Mouse (Mus musculus) leukemia stem cell, adult 10-12 weeks (primary cell): Measurements from ENCODE around the gene Gm13124. TPM values are rescaled to one million over a fixed set of nuclear protein-coding genes. Genes with fewer than 3 reads are reported as not detected.

Source experiments
- polyA plus RNA-seq: library from polyadenylated mRNA; stranded (reverse); fragments of >175 nt; gene quantifications from 2 replicates; pipeline ENCODE4 v1.2.3, GENCODE M21; 2012; ENCODE audit warnings: low replicate concordance

Gm13124 gene
- polyA plus RNA-seq = not detected in 2 replicates

GRCm38 (mm10) chr4:144565034-144565433, at the start of gene Gm13124:
Gene Gm13124 (minus strand): TSS chr4:144565134.

GRCm38 (mm10) chr4:144613407-144613806, 48.5 kb upstream of the Gm13124 start, which contains the start of gene Aadacl4:
Gene Aadacl4 (plus strand): TSS chr4:144613707.

GRCm38 (mm10) chr4:144519522-144519921, 45.4 kb downstream of the Gm13124 start, which contains the start of gene 9430007A20Rik:
Gene 9430007A20Rik (plus strand): TSS chr4:144519822.

Other genes starting within 250 kb of the Gm13124 start
- gene Gm13128, start 234.9 kb downstream of the Gm13124 start, polyA plus RNA-seq = not detected in 2 replicates
- gene Gm13119, start 207.2 kb downstream of the Gm13124 start, polyA plus RNA-seq = not detected in 2 replicates
- gene Pramef20, start 187.2 kb downstream of the Gm13124 start, polyA plus RNA-seq = not detected in 2 replicates
- gene Pramef12, start 156.7 kb downstream of the Gm13124 start, polyA plus RNA-seq = not detected in 2 replicates
- not detected in 2 replicates for gene 1700012P22Rik, start 126.4 kb downstream of the Gm13124 start, polyA plus RNA-seq
- not detected in 2 replicates for gene Gm9944, start 111.8 kb downstream of the Gm13124 start, polyA plus RNA-seq
- gene Aadacl3, start 101.4 kb downstream of the Gm13124 start, polyA plus RNA-seq = not detected in 2 replicates
- not detected in 2 replicates for gene 9430007A20Rik, start 45.3 kb downstream of the Gm13124 start, polyA plus RNA-seq
- gene Aadacl4, start 48.6 kb upstream of the Gm13124 start, polyA plus RNA-seq = not detected in 2 replicates
- gene Gm436, start 121.2 kb upstream of the Gm13124 start, polyA plus RNA-seq = not detected in 2 replicates
- not detected in 2 replicates for gene Gm13178, start 156.3 kb upstream of the Gm13124 start, polyA plus RNA-seq
- not detected in 2 replicates for gene Gm438, start 221.4 kb upstream of the Gm13124 start, polyA plus RNA-seq